Mouse (Mus musculus): ENCODE data around the gene Adcy9.

The Adcy9 gene

GRCm38 (mm10) chr16:4418776-4419545, 1.3 kb downstream of the Adcy9 start:
- in situ Hi-C loops (cut with MboI, MseI) = no loop called here

GRCm38 (mm10) chr16:4418072-4418471, 2.2 kb downstream of the Adcy9 start:
- in situ Hi-C loops (cut with MboI, MseI) = no loop called here

- in situ Hi-C loops (cut with MboI, MseI) = no loop called here
Measured at GRCm38 (mm10) chr16:4417455-4417854, 2.8 kb downstream of the Adcy9 start.

DNA sequence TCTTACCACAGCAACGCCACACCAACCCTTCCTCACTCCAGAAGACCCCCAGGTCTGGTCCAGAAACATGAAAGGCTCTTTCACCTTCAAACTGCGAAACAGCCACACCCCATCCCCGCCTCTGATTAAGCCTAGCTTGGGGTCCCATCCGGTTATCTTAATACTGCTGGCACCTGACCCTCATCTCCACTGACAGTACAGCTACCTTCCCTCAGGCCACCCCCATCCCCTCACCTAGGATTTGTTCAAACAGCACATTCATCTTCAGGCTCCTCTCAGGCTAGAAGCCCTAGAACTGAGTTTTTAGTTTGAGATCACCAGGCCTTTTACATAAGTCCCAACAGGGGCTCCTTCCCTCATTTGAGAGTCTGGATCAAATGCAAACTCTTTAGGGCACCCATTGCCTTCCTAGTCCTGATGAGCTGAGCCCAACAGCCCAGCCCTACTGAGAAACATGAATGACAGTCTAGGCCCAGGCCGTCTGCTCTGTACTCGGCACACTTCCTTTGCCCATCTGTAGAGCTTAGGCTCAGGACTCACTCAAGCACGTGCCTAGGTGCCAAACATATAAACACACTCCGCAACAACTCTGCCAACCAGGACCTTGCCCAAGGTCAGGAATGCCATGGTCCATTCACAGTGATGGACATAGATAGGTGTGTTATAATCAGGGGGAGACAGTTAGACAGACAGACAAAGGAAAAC, 5.3 kb downstream of the Adcy9 start:
- in situ Hi-C loops (cut with MboI, MseI) = no loop called here

- in situ Hi-C loops (cut with MboI, MseI) = no loop called here
Measured at GRCm38 (mm10) chr16:4413988-4414880, 6.1 kb downstream of the Adcy9 start.

DNA sequence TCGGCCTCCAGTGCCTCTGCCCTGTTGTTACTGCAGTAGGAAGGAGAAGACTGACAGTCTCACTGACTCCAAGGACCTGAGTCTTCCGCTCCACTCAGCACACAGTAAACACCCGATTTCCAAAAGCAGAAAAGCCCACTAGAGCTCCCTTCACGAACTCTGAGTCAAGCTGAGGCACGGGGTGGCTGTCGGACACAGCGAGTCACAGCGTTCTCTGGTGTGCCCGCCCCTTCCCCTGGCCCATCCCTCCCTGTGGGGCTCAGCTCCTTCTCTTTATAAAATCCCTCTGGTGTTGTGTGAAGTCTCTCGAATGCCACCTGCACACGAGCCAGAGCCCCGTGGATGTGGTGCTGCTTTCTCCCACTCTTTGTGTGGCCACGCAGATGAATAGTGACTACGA, 7.0 kb downstream of the Adcy9 start:
- in situ Hi-C loops (cut with MboI, MseI) = no loop called here

GRCm38 (mm10) chr16:4412298-4412697, 8.0 kb downstream of the Adcy9 start:
- in situ Hi-C loops (cut with MboI, MseI) = no loop called here

DNA sequence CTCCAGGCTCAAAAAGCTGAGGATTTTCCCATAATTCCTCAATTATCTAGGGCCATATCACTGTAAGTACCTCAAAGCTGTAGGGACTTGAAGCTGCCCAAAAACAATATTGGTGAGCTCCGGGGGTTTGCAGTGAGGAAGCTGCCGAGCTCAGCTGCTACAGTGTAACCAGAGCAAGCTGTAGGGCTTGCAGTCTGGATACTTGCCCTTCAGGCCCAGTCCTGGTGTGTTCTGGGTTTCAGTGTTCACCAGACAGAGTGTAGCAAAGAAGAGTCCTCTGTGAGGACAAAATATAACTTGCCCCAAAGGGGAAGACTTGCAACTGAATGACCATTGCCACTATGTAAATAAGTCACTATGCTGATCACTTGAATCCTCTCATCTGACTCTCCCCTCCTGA, 9.0 kb downstream of the Adcy9 start:
- in situ Hi-C loops (cut with MboI, MseI) = no loop called here

DNA sequence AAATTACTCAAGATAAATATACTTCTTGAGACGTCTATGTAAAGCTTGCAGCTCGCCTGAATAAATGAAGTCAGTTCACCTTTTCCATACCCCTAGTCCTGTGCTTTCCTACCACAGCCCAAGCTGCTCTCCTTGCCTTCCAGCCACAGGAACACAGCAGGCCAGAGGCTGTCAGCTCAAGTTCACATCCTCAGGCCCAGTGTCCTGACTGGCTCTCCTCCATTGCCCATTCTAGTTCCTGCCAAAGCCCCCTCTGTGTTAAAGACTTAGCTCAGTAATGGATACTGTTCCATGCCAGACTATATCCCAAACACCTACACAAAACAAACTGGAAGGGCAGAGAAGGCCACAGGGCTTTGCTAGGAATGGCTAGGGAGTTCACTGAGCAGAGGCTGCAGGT, 12.8 kb downstream of the Adcy9 start:
- in situ Hi-C loops (cut with MboI, MseI) = no loop called here

GRCm38 (mm10) chr16:4406706-4407105, 13.6 kb downstream of the Adcy9 start:
- in situ Hi-C loops (cut with MboI, MseI) = no loop called here

- in situ Hi-C loops (cut with MboI, MseI) = no loop called here
Measured at GRCm38 (mm10) chr16:4406047-4406586, 14.2 kb downstream of the Adcy9 start.

DNA sequence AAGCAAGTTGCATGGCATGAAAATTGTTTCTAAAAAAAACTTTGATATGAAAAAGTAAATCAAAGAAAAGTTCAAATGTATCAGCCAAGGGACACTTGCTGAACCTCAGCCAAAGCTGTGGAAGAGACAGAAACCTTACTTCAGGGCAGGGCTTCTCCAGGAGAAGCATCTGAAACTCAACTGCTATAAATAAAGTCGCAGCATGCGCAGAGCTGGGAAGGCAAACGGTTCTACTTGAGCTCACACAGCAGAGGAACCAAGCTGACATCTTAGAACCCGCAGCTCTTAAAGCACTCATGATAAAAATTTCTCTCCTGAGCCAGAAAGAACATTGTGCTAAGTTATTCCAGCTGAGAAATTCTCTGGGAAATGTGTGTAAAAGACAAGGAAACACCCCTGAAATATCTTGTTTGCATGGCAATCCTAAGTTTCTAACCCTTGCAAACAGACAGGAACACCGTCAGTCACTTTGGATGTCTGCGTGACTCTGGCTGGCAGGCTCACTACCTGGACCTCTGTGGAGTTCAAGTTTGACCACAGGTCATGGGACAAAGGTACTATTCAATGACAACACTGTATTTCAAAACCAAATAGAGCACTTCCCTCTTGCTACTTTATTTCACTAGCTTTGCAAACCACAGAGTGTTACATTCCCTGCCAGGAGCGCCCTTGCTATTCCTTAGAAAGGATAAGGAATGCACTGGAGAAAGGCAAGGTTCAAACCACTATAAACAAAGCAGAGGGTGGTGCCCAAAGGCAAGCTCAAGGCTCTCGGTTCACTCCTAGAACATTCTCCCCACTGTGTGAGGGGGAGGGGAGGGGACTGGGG, 15.2 kb downstream of the Adcy9 start:
- in situ Hi-C loops (cut with MboI, MseI) = no loop called here

DNA sequence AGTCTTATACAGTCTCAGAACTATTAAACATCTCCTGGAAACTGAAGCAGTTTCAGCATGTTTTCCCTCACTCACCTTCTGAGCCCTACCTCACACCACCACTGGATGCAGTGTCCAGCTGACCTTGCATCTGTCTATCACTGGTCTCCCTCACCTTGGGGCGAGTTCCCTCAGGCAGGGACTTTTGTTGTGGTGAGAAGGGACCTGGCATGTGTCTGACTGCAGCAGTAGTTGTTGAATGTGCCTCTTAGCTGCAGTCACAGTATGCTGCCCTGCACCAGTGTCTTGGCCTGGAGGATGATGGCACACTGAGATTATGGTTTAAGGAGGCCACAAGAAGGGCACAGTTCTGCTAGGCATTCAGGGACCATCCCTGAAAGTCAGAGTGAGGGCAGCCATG, 19.2 kb downstream of the Adcy9 start:
- in situ Hi-C loops (cut with MboI, MseI) = no loop called here

- in situ Hi-C loops (cut with MboI, MseI) = loop anchor here (5.0 kb wide), 1 partner anchor 53 kb away; no protein-coding TSS in a partner anchor
Measured at GRCm38 (mm10) chr16:4399471-4400223, 20.7 kb downstream of the Adcy9 start.

- in situ Hi-C loops (cut with MboI, MseI) = loop anchor here (5.0 kb wide), 1 partner anchor 54 kb away; no protein-coding TSS in a partner anchor
Measured at GRCm38 (mm10) chr16:4398782-4399181, 21.5 kb downstream of the Adcy9 start.

GRCm38 (mm10) chr16:4397636-4398035, 22.7 kb downstream of the Adcy9 start:
- in situ Hi-C loops (cut with MboI, MseI) = loop anchor here (5.0 kb wide), 1 partner anchor 55 kb away; no protein-coding TSS in a partner anchor

DNA sequence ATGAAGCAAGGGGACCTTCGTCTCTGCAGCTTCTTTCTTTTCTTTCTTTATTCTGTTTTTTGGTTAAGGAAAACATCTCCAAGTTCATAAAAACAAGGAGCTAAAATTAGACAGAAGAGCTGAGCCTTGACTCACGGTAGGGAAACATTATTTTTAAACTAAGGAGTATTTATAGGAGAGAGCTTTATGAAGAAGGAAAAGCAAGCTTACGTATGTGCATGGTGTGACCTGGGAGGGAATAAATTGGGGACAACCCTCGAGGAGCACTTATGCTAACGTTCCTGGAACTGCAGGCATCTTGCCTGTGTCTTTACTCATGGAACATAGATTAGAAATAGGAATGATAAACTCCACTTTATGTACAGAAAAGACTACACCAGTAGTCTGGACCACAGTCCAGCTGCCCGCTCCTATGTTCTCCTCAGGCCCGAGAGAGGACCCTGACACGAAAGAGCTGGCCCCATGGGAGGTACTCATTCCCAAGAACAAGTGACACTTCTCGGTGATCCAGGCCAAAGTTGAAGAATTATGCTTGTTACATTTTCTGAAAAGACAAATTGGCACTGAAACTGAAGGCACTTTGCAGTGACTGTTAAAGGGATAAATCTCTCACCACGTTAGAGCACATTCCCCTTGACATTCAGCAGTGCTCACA, 24.5 kb downstream of the Adcy9 start:
- in situ Hi-C loops (cut with MboI, MseI) = loop anchor here (5.0 kb wide), 1 partner anchor 56 kb away; no protein-coding TSS in a partner anchor

DNA sequence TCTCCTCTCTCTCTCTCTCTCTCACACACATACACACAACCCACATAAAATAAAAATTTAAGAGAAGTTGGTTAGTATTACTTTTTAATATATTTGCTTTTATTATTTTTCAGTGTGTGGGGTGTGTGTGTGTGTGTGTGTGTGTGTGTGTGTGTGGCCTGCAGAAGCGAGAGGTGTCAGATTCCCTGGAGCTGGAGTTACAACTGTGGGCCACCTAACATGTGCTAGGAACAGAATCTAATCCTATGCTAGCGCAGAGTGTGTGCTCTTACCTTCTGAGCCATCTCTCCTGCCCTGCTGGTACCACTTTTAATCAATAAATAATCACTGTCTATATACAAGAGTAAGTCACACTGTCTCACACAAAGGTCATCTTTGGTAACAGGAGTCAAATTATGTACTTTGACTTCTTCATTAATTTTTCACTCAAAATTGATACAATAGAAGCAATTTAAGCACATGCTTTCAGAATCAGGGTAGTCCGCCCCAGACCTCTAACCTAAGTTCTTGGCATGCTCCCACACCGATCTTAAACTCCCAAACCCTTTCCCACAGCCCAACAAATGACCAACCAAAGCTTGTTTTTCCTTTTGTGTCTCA, 25.2 kb downstream of the Adcy9 start:
- in situ Hi-C loops (cut with MboI, MseI) = loop anchor here (5.0 kb wide), 1 partner anchor 57 kb away; no protein-coding TSS in a partner anchor

DNA sequence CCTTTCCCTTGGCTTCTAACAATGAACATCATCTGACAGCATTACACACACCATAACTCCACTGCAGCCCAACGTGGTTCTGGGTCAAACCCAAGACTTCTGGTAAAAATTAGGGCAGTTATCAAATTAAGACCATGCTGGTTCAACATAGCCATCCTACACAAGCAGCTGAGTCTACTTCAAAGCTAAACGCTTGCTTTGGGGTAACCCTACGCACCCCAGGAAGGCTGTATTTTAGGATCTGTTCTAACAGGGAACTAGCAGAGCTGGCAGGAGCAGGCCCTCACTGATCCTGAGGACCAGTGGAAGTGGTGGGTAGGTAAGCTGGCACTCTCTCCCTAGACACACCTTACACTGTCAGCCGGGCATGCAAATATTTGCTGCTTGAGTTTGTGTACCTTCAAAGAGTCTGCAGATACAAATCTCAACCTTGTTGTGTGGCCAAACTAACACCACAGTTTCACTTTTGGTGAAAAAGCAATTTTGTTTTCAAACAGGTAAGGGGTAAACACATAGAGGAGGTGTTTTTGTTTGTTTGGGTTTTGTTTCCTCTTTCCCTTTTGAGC, 36.7 kb downstream of the Adcy9 start:
- in situ Hi-C loops (cut with MboI, MseI) = no loop called here
